In the genomic region with DNA sequence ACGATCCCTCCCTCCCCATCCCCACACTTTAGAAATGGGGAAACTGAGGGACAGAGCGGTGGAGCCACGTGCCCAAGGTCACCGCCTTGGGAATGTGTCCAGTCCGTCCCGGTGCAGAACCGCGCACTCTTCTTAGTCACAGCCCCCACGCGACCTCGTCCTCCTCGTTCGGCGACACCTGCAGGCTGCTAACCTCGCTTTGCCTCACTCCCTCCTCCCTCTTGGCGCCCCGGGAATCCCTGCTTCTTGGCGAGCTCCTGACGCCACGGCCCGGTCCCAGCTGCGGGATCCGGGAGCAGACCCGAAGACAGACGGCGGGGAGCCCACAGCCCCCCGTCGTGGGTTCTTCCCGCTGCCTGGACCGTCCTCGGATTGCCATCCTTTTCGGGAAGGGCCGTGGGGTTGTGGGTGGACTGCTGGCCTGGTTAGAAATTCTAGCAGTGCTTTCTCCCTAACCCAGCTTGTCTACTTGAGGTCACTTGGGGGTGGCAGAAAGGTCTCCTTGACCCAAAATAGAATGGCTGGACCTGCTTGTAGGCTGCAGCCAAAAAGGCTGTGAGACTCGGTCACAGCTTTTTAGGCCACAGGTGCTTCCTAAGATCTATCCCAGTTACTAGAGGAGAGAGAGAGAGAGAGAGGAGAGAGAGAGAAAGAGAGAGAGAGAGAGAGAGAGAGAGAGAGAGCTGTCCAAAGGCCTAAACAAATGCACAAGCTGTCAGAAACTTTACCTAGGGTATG, we compare ENCODE assay signal across 8 mouse cellular contexts. TPM values are rescaled to one million over a fixed set of nuclear protein-coding genes. Genes with fewer than 3 reads are reported as not detected.
DNase-seq lines count a peak whose midpoint lies in the region; ATAC-seq and TF ChIP-seq lines count a peak whose summit lies in the region.

No protein-coding gene starts in this region.

- no peaks in the 10 kb centered on the region for H3K9me3 ChIP-seq in hindbrain, postnatal 0 days (ENCODE audit: low read length)
- H3K9me3 ChIP-seq in liver, embryonic 11.5 days (ENCODE audit: control insufficient read depth, low read length) = no peaks in the 10 kb centered on the region
- no peaks in the 10 kb centered on the region for H3K9me3 ChIP-seq in midbrain, postnatal 0 days (ENCODE audit: low read length)

- H3K4me1 ChIP-seq in hindbrain, postnatal 0 days (ENCODE audit: insufficient read depth, low read length) = peaks cover 12% of the 10 kb centered on the region
- H3K4me1 ChIP-seq in liver, embryonic 11.5 days (replicated peaks; ENCODE audit: control insufficient read depth, insufficient read depth, low read length) = peaks cover 27% of the 10 kb centered on the region
- H3K4me1 ChIP-seq in midbrain, postnatal 0 days (ENCODE audit: insufficient read depth, low read length) = peaks cover 3% of the 10 kb centered on the region; the same call in 1 of the 2 replicates

- peak; percentile 63 for ATAC-seq in hindbrain, postnatal 0 days
- peak; percentile 48 for ATAC-seq in liver, embryonic 11.5 days (replicated peaks; ENCODE audit: low FRiP score)
- peak; percentile 22; the same call in 1 of the 2 replicates for ATAC-seq in midbrain, postnatal 0 days (ENCODE audit: low FRiP score)

- peak; percentile 32 for DNase-seq in ovary, adult 18-20 months (ENCODE audit: low spot score)
- DNase-seq in ovary, postnatal 10 days (ENCODE audit: low spot score) = no peak
- DNase-seq in cerebellum, adult 9-10 months = peak; percentile 71
- DNase-seq in frontal cortex, postnatal 36 days (ENCODE audit: low spot score in 2 of 2) = peak; percentile 39 to 45
- peak; percentile 55 for DNase-seq in hindbrain, postnatal 0 days (ENCODE audit: low spot score)
- DNase-seq in liver, embryonic 11.5 days (ENCODE audit: low spot score) = peak; percentile 69
- DNase-seq in midbrain, postnatal 0 days (ENCODE audit: low spot score) = no peak
- peak; percentile 82 for DNase-seq in thymus, postnatal 14 days

- TF ChIP-seq CTCF in hindbrain, postnatal 0 days (IDR thresholded peaks at IDR 0.05; ENCODE audit: low read depth) = no peak; the same call in none of the 2 replicates
- TF ChIP-seq CTCF in midbrain, postnatal 0 days (IDR thresholded peaks at IDR 0.05) = peak; percentile 32

- H3K36me3 ChIP-seq in hindbrain, postnatal 0 days (ENCODE audit: insufficient read depth, low read length) = no peaks in the 10 kb centered on the region
- peaks cover 7% of the 10 kb centered on the region for H3K36me3 ChIP-seq in liver, embryonic 11.5 days (ENCODE audit: control insufficient read depth, insufficient read depth, low read length)
- H3K36me3 ChIP-seq in midbrain, postnatal 0 days (ENCODE audit: insufficient read depth, low read length) = no peaks in the 10 kb centered on the region

- no peaks in the 10 kb centered on the region for H3K27me3 ChIP-seq in hindbrain, postnatal 0 days (ENCODE audit: insufficient read depth, low read length)
- no peaks in the 10 kb centered on the region for H3K27me3 ChIP-seq in liver, embryonic 11.5 days (replicated peaks; ENCODE audit: control insufficient read depth, insufficient read depth, low read length)
- no peaks in the 10 kb centered on the region for H3K27me3 ChIP-seq in midbrain, postnatal 0 days (ENCODE audit: insufficient read depth, low read length)

- WGBS in hindbrain, postnatal 0 days = under 1% methylated on average over 34 of the region's 34 CpGs
- under 1% methylated on average over 34 of the region's 34 CpGs for WGBS in liver, embryonic 11.5 days
- WGBS in midbrain, postnatal 0 days = under 1% methylated on average over 34 of the region's 34 CpGs

- peak overlapping the region; percentile 77 for H3K4me3 ChIP-seq in hindbrain, postnatal 0 days (ENCODE audit: low read length)
- H3K4me3 ChIP-seq in liver, embryonic 11.5 days (ENCODE audit: low read depth, low read length) = peak overlapping the region; percentile 92
- peak overlapping the region; percentile 71 for H3K4me3 ChIP-seq in midbrain, postnatal 0 days (ENCODE audit: low read depth, low read length)

- peak overlapping the region; percentile 100 for H3K4me2 ChIP-seq in hindbrain, postnatal 0 days (ENCODE audit: low read depth, low read length)
- H3K4me2 ChIP-seq in liver, embryonic 11.5 days = peak overlapping the region; percentile 96
- peak overlapping the region; percentile 93 for H3K4me2 ChIP-seq in midbrain, postnatal 0 days (ENCODE audit: low read depth, low read length, poor library complexity, severe bottlenecking)

- H3K27ac ChIP-seq in hindbrain, postnatal 0 days = peak overlapping the region; percentile 93
- peak overlapping the region; percentile 51; the same call in 1 of the 2 replicates for H3K27ac ChIP-seq in liver, embryonic 11.5 days (ENCODE audit: low read depth, low read length)
- H3K27ac ChIP-seq in midbrain, postnatal 0 days (ENCODE audit: low read depth, low read length) = peak overlapping the region; percentile 85

- peak overlapping the region; percentile 88 for H3K9ac ChIP-seq in hindbrain, postnatal 0 days (replicated peaks; ENCODE audit: low read length)
- peak overlapping the region; percentile 85 for H3K9ac ChIP-seq in liver, embryonic 11.5 days (ENCODE audit: low read depth, low read length)
- peak overlapping the region; percentile 93 for H3K9ac ChIP-seq in midbrain, postnatal 0 days (replicated peaks; ENCODE audit: low read length, poor library complexity, severe bottlenecking)

RNA-seq across cellular contexts. Expression of a gene that starts 1.0 kb away (rescaled TPM):
- total RNA-seq in hindbrain, postnatal 0 days (2014; rRNA removed) = 15.8 and 18.7 TPM in 2 replicates
- 6.9 and 7.2 TPM in 2 replicates for polyA plus RNA-seq in hindbrain, postnatal 0 days (2015; fragmentation: Nextera tagmentation; extraction: Ambion mirVana)
- 6.7 and 8.2 TPM in 2 replicates for polyA plus RNA-seq in liver, embryonic 11.5 days (2014; fragmentation: Nextera tagmentation; extraction: Ambion mirVana)
- total RNA-seq in midbrain, postnatal 0 days (2014; rRNA removed) = 19.3 and 22.7 TPM in 2 replicates
- 5.6 and 6.7 TPM in 2 replicates for polyA plus RNA-seq in midbrain, postnatal 0 days (2015; fragmentation: Nextera tagmentation; extraction: Ambion mirVana)

RNA-seq across cellular contexts. Expression of a gene that starts 20.9 kb away (rescaled TPM):
- total RNA-seq in hindbrain, postnatal 0 days (2014; rRNA removed) = 30.3 and 30.6 TPM in 2 replicates
- polyA plus RNA-seq in hindbrain, postnatal 0 days (2015; fragmentation: Nextera tagmentation; extraction: Ambion mirVana) = 6.5 TPM in 2 replicates
- 2.1 and 3.1 TPM in 2 replicates for polyA plus RNA-seq in liver, embryonic 11.5 days (2014; fragmentation: Nextera tagmentation; extraction: Ambion mirVana)
- total RNA-seq in midbrain, postnatal 0 days (2014; rRNA removed) = 30.0 and 37.5 TPM in 2 replicates
- polyA plus RNA-seq in midbrain, postnatal 0 days (2015; fragmentation: Nextera tagmentation; extraction: Ambion mirVana) = 5.8 and 6.2 TPM in 2 replicates

Comparison
In these comparisons a context has a peak if more than half of its experiments do, and no peak if none do; other contexts are left out.
1. DNase-seq: peak in ovary, adult 18-20 months (single experiment), cerebellum, adult 9-10 months (single experiment), frontal cortex, postnatal 36 days (2 of 2), hindbrain, postnatal 0 days (single experiment), liver, embryonic 11.5 days (single experiment) and thymus, postnatal 14 days (single experiment); none in ovary, postnatal 10 days (single experiment) and midbrain, postnatal 0 days (single experiment).
2. Peak in every context shown above with its lines, with median percentiles within 50 percentile points of each other: ATAC-seq, H3K27ac ChIP-seq, H3K4me2 ChIP-seq, H3K4me3 ChIP-seq and H3K9ac ChIP-seq.